Mouse (Mus musculus): ENCODE data around the gene Adam19.
A peak's percentile ranks its signal among the peaks of the same experiment; 100 is the strongest.
"Not testable (repeated sequence)": the region's sequence is repeated elsewhere in the genome, so short reads cannot be mapped to it uniquely, and the experiment has no call there.

The Adam19 gene

GRCm38 (mm10) chr11:46055896-46056769 lies at the start of gene Adam19:
Gene Adam19, plus strand, starts transcription at chr11:46055992.
- peak; percentile 89 for DNase-seq

- DNase-seq: peak; percentile 80
These were observed 39.7 kb upstream of the Adam19 start for GRCm38 (mm10) chr11:46016061-46016460.

GRCm38 (mm10) chr11:46020246-46020645 lies 35.5 kb upstream of the Adam19 start:
- DNase-seq: no peak

GRCm38 (mm10) chr11:46021850-46022249 lies 33.9 kb upstream of the Adam19 start:
- DNase-seq: no peak

- no peak for DNase-seq
These were observed 32.8 kb upstream of the Adam19 start for GRCm38 (mm10) chr11:46022983-46023382.

GRCm38 (mm10) chr11:46025962-46026392 lies 29.8 kb upstream of the Adam19 start:
- DNase-seq: no peak

- no peak for DNase-seq
These were observed 27.6 kb upstream of the Adam19 start for GRCm38 (mm10) chr11:46027952-46028814.

- no peak for DNase-seq
These were observed 26.3 kb upstream of the Adam19 start for GRCm38 (mm10) chr11:46029485-46029884.

- no peak for DNase-seq
These were observed 25.8 kb upstream of the Adam19 start for GRCm38 (mm10) chr11:46030026-46030425.

GRCm38 (mm10) chr11:46031470-46031869 lies 24.3 kb upstream of the Adam19 start:
- no peak for DNase-seq

GRCm38 (mm10) chr11:46032956-46033355 lies 22.8 kb upstream of the Adam19 start:
- no peak for DNase-seq

GRCm38 (mm10) chr11:46036374-46036773 lies 19.4 kb upstream of the Adam19 start:
- DNase-seq: no peak

- no peak for DNase-seq
These were observed 16.9 kb upstream of the Adam19 start for GRCm38 (mm10) chr11:46038901-46039300.

GRCm38 (mm10) chr11:46039335-46039734 lies 16.5 kb upstream of the Adam19 start:
- DNase-seq: no peak

GRCm38 (mm10) chr11:46040841-46041556 lies 14.8 kb upstream of the Adam19 start:
- DNase-seq: no peak

GRCm38 (mm10) chr11:46041607-46042267 lies 14.1 kb upstream of the Adam19 start:
- no peak for DNase-seq

GRCm38 (mm10) chr11:46044781-46045180 lies 11.0 kb upstream of the Adam19 start:
- DNase-seq: no peak

- no peak for DNase-seq
These were observed 8.5 kb upstream of the Adam19 start for GRCm38 (mm10) chr11:46047264-46047663.

- peak; percentile 58 for DNase-seq
These were observed 3.6 kb upstream of the Adam19 start, which contains the start of gene Gm12166 for GRCm38 (mm10) chr11:46052105-46052659. Gene Gm12166, minus strand, starts transcription at chr11:46052321.

- DNase-seq: not testable (repeated sequence)
These were observed 2.3 kb upstream of the Adam19 start for GRCm38 (mm10) chr11:46053457-46053856.

GRCm38 (mm10) chr11:46054311-46054710 lies 1.5 kb upstream of the Adam19 start:
- no peak for DNase-seq

All from retina, postnatal 1 day (tissue).